Mouse (Mus musculus): ENCODE measurements around the gene Stambp. TPM values are rescaled to one million over a fixed set of nuclear protein-coding genes. Genes with fewer than 3 reads are reported as not detected.
"Not testable (repeated sequence)": the region's sequence is repeated elsewhere in the genome, so short reads cannot be mapped to it uniquely, and the experiment has no call there.

The Stambp gene
- polyA plus RNA-seq, 2 experiments, result 20.3 to 30.2 TPM

GRCm38 (mm10) chr6:83595035-83595434, 22.5 kb upstream of the Stambp start:
- 92% methylated on average over 2 of the region's 2 CpGs for WGBS
- Histone ChIP-seq H3K27me3 (ENCODE audit: control insufficient read depth, insufficient read depth, low read length) (no peaks in the 10 kb centered on the region), H3K4me1 (ENCODE audit: control insufficient read depth, insufficient read depth, low read length) (no peaks in the 10 kb centered on the region), H3K27ac (replicated peaks; ENCODE audit: low read depth, low read length) (no peak overlapping the region), H3K9ac (ENCODE audit: low read depth, low read length, severe bottlenecking) (no peak overlapping the region), H3K4me3 (replicated peaks; ENCODE audit: low read length) (no peak overlapping the region), H3K4me2 (replicated peaks; ENCODE audit: low read depth, low read length, severe bottlenecking) (no peak overlapping the region), H3K9me3 (ENCODE audit: control insufficient read depth, low read length) (no peaks in the 10 kb centered on the region), H3K36me3 (ENCODE audit: control insufficient read depth, insufficient read depth, low read length) (no peaks in the 10 kb centered on the region)
- TF ChIP-seq POLR2A (IDR thresholded peaks at IDR 0.05; ENCODE audit: borderline replicate concordance, extremely low read depth, insufficient read depth, insufficient read length), result no peak
- no peak for DNase-seq (ENCODE audit: low spot score)
- no peak for ATAC-seq (ENCODE audit: low FRiP score, low read depth)

DNA sequence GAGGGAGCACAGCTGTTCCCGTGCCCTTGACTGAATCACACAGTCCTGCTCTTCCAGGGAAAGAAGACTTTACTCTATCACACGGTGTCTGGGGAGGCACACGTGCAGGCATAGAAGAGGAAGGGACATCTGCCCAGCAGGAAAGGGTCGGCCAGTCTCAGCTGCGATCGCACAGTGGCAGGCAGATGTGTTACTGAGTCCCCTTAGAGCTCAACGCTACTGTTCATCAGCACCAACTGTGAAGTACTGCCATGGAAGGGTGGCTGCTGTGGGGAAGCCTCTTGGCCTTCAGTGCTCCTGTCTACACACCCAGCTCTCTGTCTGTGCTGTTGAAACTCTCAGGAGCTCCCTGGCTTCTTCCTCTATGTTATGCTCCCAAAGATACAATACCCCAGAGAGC, 21.4 kb upstream of the Stambp start:
- WGBS, result 65% methylated on average over 7 of the region's 7 CpGs
- Histone ChIP-seq H3K27me3 (ENCODE audit: control insufficient read depth, insufficient read depth, low read length) (no peaks in the 10 kb centered on the region), H3K36me3 (ENCODE audit: control insufficient read depth, insufficient read depth, low read length) (no peaks in the 10 kb centered on the region), H3K4me1 (ENCODE audit: control insufficient read depth, insufficient read depth, low read length) (no peaks in the 10 kb centered on the region), H3K9me3 (ENCODE audit: control insufficient read depth, low read length) (no peaks in the 10 kb centered on the region), H3K4me3 (replicated peaks; ENCODE audit: low read length) (no peak overlapping the region), H3K4me2 (replicated peaks; ENCODE audit: low read depth, low read length, severe bottlenecking) (no peak overlapping the region), H3K27ac (replicated peaks; ENCODE audit: low read depth, low read length) (no peak overlapping the region), H3K9ac (ENCODE audit: low read depth, low read length, severe bottlenecking) (no peak overlapping the region)
- ATAC-seq (ENCODE audit: low FRiP score, low read depth) (no peak), DNase-seq (ENCODE audit: low spot score) (no peak)
- no peak for TF ChIP-seq POLR2A (IDR thresholded peaks at IDR 0.05; ENCODE audit: borderline replicate concordance, extremely low read depth, insufficient read depth, insufficient read length)

GRCm38 (mm10) chr6:83592051-83592450, 19.5 kb upstream of the Stambp start:
- Histone ChIP-seq H3K4me1 (ENCODE audit: control insufficient read depth, insufficient read depth, low read length) (no peaks in the 10 kb centered on the region), H3K27me3 (ENCODE audit: control insufficient read depth, insufficient read depth, low read length) (no peaks in the 10 kb centered on the region), H3K9ac (ENCODE audit: low read depth, low read length, severe bottlenecking) (no peak overlapping the region), H3K9me3 (ENCODE audit: control insufficient read depth, low read length) (no peaks in the 10 kb centered on the region), H3K4me2 (replicated peaks; ENCODE audit: low read depth, low read length, severe bottlenecking) (no peak overlapping the region), H3K27ac (replicated peaks; ENCODE audit: low read depth, low read length) (no peak overlapping the region), H3K36me3 (ENCODE audit: control insufficient read depth, insufficient read depth, low read length) (no peaks in the 10 kb centered on the region), H3K4me3 (replicated peaks; ENCODE audit: low read length) (no peak overlapping the region)
- WGBS, result 85% methylated on average over 8 of the region's 8 CpGs
- ATAC-seq (ENCODE audit: low FRiP score, low read depth) (no peak), DNase-seq (ENCODE audit: low spot score) (no peak)
- TF ChIP-seq POLR2A (IDR thresholded peaks at IDR 0.05; ENCODE audit: borderline replicate concordance, extremely low read depth, insufficient read depth, insufficient read length), result no peak

DNA sequence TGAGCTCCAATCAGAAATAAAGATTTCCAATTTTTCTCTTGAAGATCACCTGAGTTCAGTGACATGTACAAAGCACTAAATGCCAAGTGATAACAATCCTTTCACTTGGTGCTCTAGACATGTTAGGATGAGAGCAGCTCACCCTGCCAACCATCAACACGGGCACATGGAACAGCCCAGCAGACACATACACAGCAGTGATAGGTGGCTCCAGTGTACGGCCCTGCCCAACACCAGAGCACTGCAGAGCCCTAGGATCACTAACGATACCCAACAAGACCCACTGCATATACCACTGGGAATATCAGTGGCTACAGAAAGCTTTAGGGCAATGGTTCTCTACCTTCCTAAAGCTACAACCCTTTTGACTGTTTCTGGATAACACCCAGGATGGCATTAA, 17.8 kb upstream of the Stambp start:
- no peak overlapping the region for H3K27ac ChIP-seq (replicated peaks; ENCODE audit: low read depth, low read length)

DNA sequence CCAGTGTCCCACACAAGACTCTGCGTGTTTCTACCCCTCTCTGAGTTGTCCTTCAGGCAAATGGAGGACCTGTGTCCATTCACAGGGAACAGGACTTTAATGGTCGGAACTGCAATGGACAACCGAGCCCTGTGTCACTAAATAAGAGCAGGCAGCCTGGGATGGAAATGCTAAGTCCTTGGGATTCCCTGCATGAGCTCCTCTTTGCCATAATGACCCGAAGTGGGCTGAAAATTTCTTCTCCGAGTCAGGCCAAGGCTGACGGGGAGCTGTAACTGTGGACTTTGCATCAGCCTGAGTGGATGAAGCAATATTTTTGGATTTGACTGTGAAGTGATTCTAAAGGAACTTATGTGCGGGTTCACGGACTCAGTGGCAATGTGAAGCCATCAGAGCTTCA, 14.7 kb upstream of the Stambp start:
- not testable (repeated sequence) for H3K27ac ChIP-seq (replicated peaks; ENCODE audit: low read depth, low read length); H3K4me1 ChIP-seq (ENCODE audit: control insufficient read depth, insufficient read depth, low read length); H3K4me3 ChIP-seq (replicated peaks; ENCODE audit: low read length); H3K9ac ChIP-seq (ENCODE audit: low read depth, low read length, severe bottlenecking); H3K4me2 ChIP-seq (replicated peaks; ENCODE audit: low read depth, low read length, severe bottlenecking); H3K36me3 ChIP-seq (ENCODE audit: control insufficient read depth, insufficient read depth, low read length); DNase-seq (ENCODE audit: low spot score); ATAC-seq (ENCODE audit: low FRiP score, low read depth); H3K9me3 ChIP-seq (ENCODE audit: control insufficient read depth, low read length); H3K27me3 ChIP-seq (ENCODE audit: control insufficient read depth, insufficient read depth, low read length)
- 85% methylated on average over 8 of the region's 8 CpGs for WGBS

More for the DNA sequence above, 17.8 kb upstream of the Stambp start:
- no peak for DNase-seq (ENCODE audit: low spot score)
- Histone ChIP-seq H3K36me3 (ENCODE audit: control insufficient read depth, insufficient read depth, low read length) (no peaks in the 10 kb centered on the region), H3K9ac (ENCODE audit: low read depth, low read length, severe bottlenecking) (no peak overlapping the region), H3K27me3 (ENCODE audit: control insufficient read depth, insufficient read depth, low read length) (no peaks in the 10 kb centered on the region), H3K9me3 (ENCODE audit: control insufficient read depth, low read length) (no peaks in the 10 kb centered on the region), H3K4me3 (replicated peaks; ENCODE audit: low read length) (no peak overlapping the region), H3K4me1 (ENCODE audit: control insufficient read depth, insufficient read depth, low read length) (no peaks in the 10 kb centered on the region), H3K4me2 (replicated peaks; ENCODE audit: low read depth, low read length, severe bottlenecking) (no peak overlapping the region)
- no peak for TF ChIP-seq POLR2A (IDR thresholded peaks at IDR 0.05; ENCODE audit: borderline replicate concordance, extremely low read depth, insufficient read depth, insufficient read length)
- ATAC-seq (ENCODE audit: low FRiP score, low read depth), result no peak
- WGBS, result 82% methylated on average over 3 of the region's 3 CpGs

DNA sequence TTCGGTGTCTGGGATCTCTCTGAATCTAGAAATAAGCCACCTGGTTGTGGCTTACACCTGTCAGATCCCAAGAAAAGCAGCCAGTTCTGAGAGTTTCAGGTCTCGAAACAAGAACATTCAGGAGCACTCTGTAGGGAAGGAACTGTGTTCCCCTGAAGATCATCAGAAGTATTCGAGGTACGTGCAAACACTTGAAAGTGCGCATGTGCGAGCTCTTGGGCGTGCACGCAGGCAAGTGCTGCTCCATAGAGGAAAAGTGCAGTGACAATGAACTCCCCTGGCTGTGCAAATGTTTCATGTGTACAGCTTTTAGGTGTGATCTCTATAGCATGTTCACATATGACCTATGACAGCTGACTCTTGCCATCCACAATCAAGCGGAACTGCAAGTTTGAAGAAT, 12.8 kb upstream of the Stambp start:
- DNase-seq (ENCODE audit: low spot score); H3K27me3 ChIP-seq (ENCODE audit: control insufficient read depth, insufficient read depth, low read length); H3K4me3 ChIP-seq (replicated peaks; ENCODE audit: low read length); H3K9ac ChIP-seq (ENCODE audit: low read depth, low read length, severe bottlenecking); H3K4me1 ChIP-seq (ENCODE audit: control insufficient read depth, insufficient read depth, low read length); H3K27ac ChIP-seq (replicated peaks; ENCODE audit: low read depth, low read length); H3K9me3 ChIP-seq (ENCODE audit: control insufficient read depth, low read length); H3K36me3 ChIP-seq (ENCODE audit: control insufficient read depth, insufficient read depth, low read length); H3K4me2 ChIP-seq (replicated peaks; ENCODE audit: low read depth, low read length, severe bottlenecking); ATAC-seq (ENCODE audit: low FRiP score, low read depth): not testable (repeated sequence)
- WGBS, result 86% methylated on average over 9 of the region's 9 CpGs
